16 mouse cellular contexts compared by ENCODE assay signal in the genomic region with DNA sequence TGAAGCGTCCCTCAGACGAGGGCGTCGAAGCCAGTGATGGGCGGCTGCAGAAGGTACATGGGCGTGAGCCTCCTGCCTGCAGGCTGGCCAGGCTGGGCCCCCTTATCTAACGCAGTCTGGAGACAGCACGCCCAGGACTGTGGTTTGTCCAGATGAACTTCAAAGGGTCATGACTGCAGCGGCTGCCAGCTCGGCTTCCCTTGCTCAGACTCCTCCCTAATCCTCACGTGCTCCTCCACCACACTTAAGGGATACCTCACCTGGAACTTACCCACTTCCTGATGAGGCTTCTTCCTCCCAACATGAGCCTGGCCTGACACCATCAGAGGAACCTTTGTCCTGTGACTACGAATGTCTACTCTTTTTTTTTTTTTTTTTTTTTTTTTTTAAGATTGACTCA. TPM values are rescaled to one million over a fixed set of nuclear protein-coding genes. Genes with fewer than 3 reads are reported as not detected.
DNase-seq lines count a peak whose midpoint lies in the region; ATAC-seq and TF ChIP-seq lines count a peak whose summit lies in the region.
"Had no signal": no experiment of that assay in that cellular context is flagged by ENCODE, and none has a peak within 500 bp of the region (broad histone marks: within the 10 kb centered on the region; RNA-seq: fewer than 3 reads in every experiment).

No protein-coding gene starts in this region.

- peak; percentile 92 for ATAC-seq in heart, embryonic 12.5 days (ENCODE audit: insufficient number of reproducible peaks, low FRiP score)
- peak; percentile 69 for ATAC-seq in intestine, embryonic 15.5 days
- ATAC-seq in megakaryocyte-erythroid progenitor cell, adult 5-6 weeks (replicated peaks; ENCODE audit: low FRiP score, low TSS enrichment, poor library complexity, severe bottlenecking): 0 out of 2 replicates have a peak, but pooled peaks have one; percentile 18
- ATAC-seq: forebrain, embryonic 16.5 days had no signal

- no peak for DNase-seq in heart, adult 2 months
- no peak for DNase-seq in cerebellum, postnatal 10 days
- DNase-seq in left cerebral cortex, adult 8-10 months (ENCODE audit: low spot score in 2 of 2): no peak
- no peak for DNase-seq in spleen, postnatal 14 days (ENCODE audit: low spot score in 2 of 2)
- DNase-seq: thymus, postnatal 25 days had no signal

- WGBS in heart, embryonic 12.5 days: 11% methylated on average over 12 of the region's 12 CpGs
- 42% methylated on average over 12 of the region's 12 CpGs for WGBS in heart, adult 2 months
- 50% methylated on average over 12 of the region's 12 CpGs for WGBS in intestine, embryonic 15.5 days

- H3K4me1 ChIP-seq in heart, embryonic 12.5 days (replicated peaks): peaks cover 16% of the 10 kb centered on the region
- peaks cover 1% of the 10 kb centered on the region for H3K4me1 ChIP-seq in heart, adult 2 months (ENCODE audit: control insufficient read depth, insufficient read depth, low read length)
- peaks cover 78% of the 10 kb centered on the region for H3K4me1 ChIP-seq in E14TG2a.4 (replicated peaks; ENCODE audit: low read depth, low read length)
- peaks cover 14% of the 10 kb centered on the region; the same call in 1 of the 2 replicates for H3K4me1 ChIP-seq in intestine, embryonic 15.5 days (replicated peaks)

- no peaks in the 10 kb centered on the region for H3K79me2 ChIP-seq in heart, adult 2 months (replicated peaks; ENCODE audit: control insufficient read depth, insufficient read depth, low read length)

- TF ChIP-seq EP300 in heart, adult 2 months (IDR thresholded peaks at IDR 0.05; ENCODE audit: insufficient read depth, low read depth, low read length): no peak

- no peak overlapping the region for H3K9ac ChIP-seq in heart, embryonic 12.5 days
- no peak overlapping the region for H3K9ac ChIP-seq in heart, adult 2 months (ENCODE audit: low read depth, low read length)
- no peak overlapping the region for H3K9ac ChIP-seq in intestine, embryonic 15.5 days
- H3K9ac ChIP-seq: hindbrain, embryonic 13.5 days had no signal

- TF ChIP-seq CTCF in heart, adult 2 months (IDR thresholded peaks at IDR 0.05): no peak
- no peak for TF ChIP-seq CTCF in E14TG2a.4 (conservative IDR thresholded peaks at IDR 0.05; ENCODE audit: low read length)

- peaks cover 10% of the 10 kb centered on the region for H3K9me3 ChIP-seq in heart, embryonic 12.5 days (replicated peaks)
- H3K9me3 ChIP-seq in E14TG2a.4 (ENCODE audit: low read length): peaks cover 13% of the 10 kb centered on the region
- H3K9me3 ChIP-seq in intestine, embryonic 15.5 days: no peaks in the 10 kb centered on the region

- no peaks in the 10 kb centered on the region for H3K36me3 ChIP-seq in heart, embryonic 12.5 days
- H3K36me3 ChIP-seq in heart, adult 2 months (ENCODE audit: control insufficient read depth, insufficient read depth, low read length): no peaks in the 10 kb centered on the region
- H3K36me3 ChIP-seq in E14TG2a.4 (ENCODE audit: insufficient read depth, low read length): no peaks in the 10 kb centered on the region
- H3K36me3 ChIP-seq in intestine, embryonic 15.5 days: no peaks in the 10 kb centered on the region
- H3K36me3 ChIP-seq: hindbrain, embryonic 13.5 days had no signal

- TF ChIP-seq POLR2A in heart, adult 2 months (IDR thresholded peaks at IDR 0.05; ENCODE audit: insufficient read depth, low read depth, low read length): no peak

- peaks cover 5% of the 10 kb centered on the region for H3K27me3 ChIP-seq in heart, embryonic 12.5 days (replicated peaks)
- no peaks in the 10 kb centered on the region for H3K27me3 ChIP-seq in heart, adult 2 months (ENCODE audit: control insufficient read depth, insufficient read depth, low read length)
- H3K27me3 ChIP-seq in E14TG2a.4 (ENCODE audit: insufficient read depth, low read length): no peaks in the 10 kb centered on the region
- H3K27me3 ChIP-seq in intestine, embryonic 15.5 days (replicated peaks): no peaks in the 10 kb centered on the region

- intact Hi-C loops in heart, adult 2 months (cut with DNase I): no loop called here

- no peak overlapping the region for H3K4me3 ChIP-seq in heart, embryonic 12.5 days
- no peak overlapping the region for H3K4me3 ChIP-seq in heart, adult 2 months
- H3K4me3 ChIP-seq in E14TG2a.4 (replicated peaks; ENCODE audit: low read length): peak overlapping the region; percentile 26; the same call in 1 of the 2 replicates
- no peak overlapping the region for H3K4me3 ChIP-seq in intestine, embryonic 15.5 days (replicated peaks)
- H3K4me3 ChIP-seq: hindbrain, embryonic 13.5 days had no signal

- no peak overlapping the region for H3K4me2 ChIP-seq in heart, embryonic 12.5 days
- H3K4me2 ChIP-seq in intestine, embryonic 15.5 days (replicated peaks): no peak overlapping the region
- H3K4me2 ChIP-seq: hindbrain, embryonic 13.5 days had no signal

- H3K27ac ChIP-seq in heart, embryonic 12.5 days (ENCODE audit: poor library complexity, severe bottlenecking): 0 out of 2 replicates have a peak overlapping the region, but pooled peaks have one; percentile 20
- no peak overlapping the region for H3K27ac ChIP-seq in heart, adult 2 months
- H3K27ac ChIP-seq in intestine, embryonic 15.5 days: 0 out of 2 replicates have a peak overlapping the region, but pooled peaks have one; percentile 13
- H3K27ac ChIP-seq: hindbrain, embryonic 13.5 days; macrophage had no signal

RNA-seq across cellular contexts. Expression of a gene that starts 41.2 kb away (rescaled TPM):
- polyA plus RNA-seq in heart, embryonic 12.5 days (2016; fragmentation: Nextera tagmentation; extraction: Ambion mirVana): 3.7 and 4.9 TPM in 2 replicates
- 1 to 10 TPM; 9.2 to 9.3 TPM for total RNA-seq in heart, adult 2 months (2021)
- polyA plus RNA-seq in heart, adult 2 months (2012; rRNA removed): 11.2 and 14.6 TPM in 2 replicates
- 7.1 and 9.7 TPM in 2 replicates for polyA plus RNA-seq in intestine, embryonic 15.5 days (2015; fragmentation: Nextera tagmentation; extraction: Ambion mirVana)
- 1.8 and 4.9 TPM in 2 replicates for total RNA-seq in megakaryocyte-erythroid progenitor cell, adult 5-6 weeks (2014; fragmentation: Nextera tagmentation)
- 2.8 and 3.8 TPM in 2 replicates for total RNA-seq in megakaryocyte-erythroid progenitor cell, adult 5-6 weeks (2017)
- 1 to 10 TPM; 3.6 to 9.2 (median 5.8) TPM for total RNA-seq in left cerebral cortex, adult 8-10 months (2022)

RNA-seq across cellular contexts. Expression of a gene that starts 54.0 kb away (rescaled TPM):
- polyA plus RNA-seq in heart, embryonic 12.5 days (2016; fragmentation: Nextera tagmentation; extraction: Ambion mirVana): not detected in 2 replicates
- total RNA-seq in heart, adult 2 months (2021): not detected
- not detected in 2 replicates for polyA plus RNA-seq in heart, adult 2 months (2012; rRNA removed)
- polyA plus RNA-seq in intestine, embryonic 15.5 days (2015; fragmentation: Nextera tagmentation; extraction: Ambion mirVana): not detected in 2 replicates
- total RNA-seq in megakaryocyte-erythroid progenitor cell, adult 5-6 weeks (2014; fragmentation: Nextera tagmentation): not detected in 2 replicates
- not detected in 2 replicates for total RNA-seq in megakaryocyte-erythroid progenitor cell, adult 5-6 weeks (2017)
- under 1 TPM in 2 of 4 experiments, not detected in 2; 0.21 to 0.37 TPM for total RNA-seq in left cerebral cortex, adult 8-10 months (2022)
- total RNA-seq: granulocyte monocyte progenitor cell, adult 5-6 weeks; left cerebral cortex, postnatal 14 days had no signal
- polyA plus RNA-seq: embryonic facial prominence, embryonic 11.5 days; forebrain, embryonic 16.5 days; hindbrain, embryonic 13.5 days; macrophage; spleen, adult 2 months had no signal

RNA-seq across cellular contexts. Expression of a gene that starts 55.3 kb away (rescaled TPM):
- 7.1 and 8.0 TPM in 2 replicates for polyA plus RNA-seq in heart, embryonic 12.5 days (2016; fragmentation: Nextera tagmentation; extraction: Ambion mirVana)
- 1 to 10 TPM; 2.8 to 4.5 TPM for total RNA-seq in heart, adult 2 months (2021)
- polyA plus RNA-seq in heart, adult 2 months (2012; rRNA removed): 3.7 and 4.4 TPM in 2 replicates
- polyA plus RNA-seq in intestine, embryonic 15.5 days (2015; fragmentation: Nextera tagmentation; extraction: Ambion mirVana): 18.4 and 19.1 TPM in 2 replicates
- not detected in 2 replicates for total RNA-seq in megakaryocyte-erythroid progenitor cell, adult 5-6 weeks (2014; fragmentation: Nextera tagmentation)
- total RNA-seq in megakaryocyte-erythroid progenitor cell, adult 5-6 weeks (2017): 2.0 and 3.5 TPM in 2 replicates
- total RNA-seq in left cerebral cortex, adult 8-10 months (2022): 1 to 10 TPM; 3.1 to 7.5 (median 3.6) TPM

Comparison
In these comparisons a context has a peak if more than half of its experiments do, and no peak if none do; other contexts are left out.
1. ATAC-seq: peak in every context shown above with its lines; median percentile 92 in heart, embryonic 12.5 days; 69 in intestine, embryonic 15.5 days; 18 in megakaryocyte-erythroid progenitor cell, adult 5-6 weeks.